ENCODE assay signal across 15 mouse cellular contexts in the genomic region with DNA sequence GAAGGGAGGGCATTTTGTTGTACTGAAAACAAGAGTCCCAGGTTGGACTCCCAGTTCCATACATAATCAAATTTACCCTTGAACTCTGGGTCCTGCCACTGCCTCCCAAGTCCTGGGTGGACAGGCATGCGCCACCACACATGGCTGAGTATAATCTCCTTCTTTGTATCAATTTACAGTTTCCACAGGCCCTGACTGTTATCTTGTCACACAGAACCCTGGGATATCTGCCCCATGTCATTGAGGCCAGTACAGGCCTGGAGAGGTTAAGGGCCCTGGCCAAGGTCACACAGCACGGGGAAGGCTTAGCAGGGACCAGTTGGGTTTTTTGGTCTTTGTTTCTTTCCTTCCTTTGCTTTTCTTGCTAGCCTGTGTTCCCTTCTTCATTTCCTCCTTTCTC. TPM values are rescaled to one million over a fixed set of nuclear protein-coding genes. Genes with fewer than 3 reads are reported as not detected.
"Had no signal": no experiment of that assay in that cellular context is flagged by ENCODE, and none has a peak within 500 bp of the region (broad histone marks: within the 10 kb centered on the region; RNA-seq: fewer than 3 reads in every experiment).

No protein-coding gene starts in this region.

- H3K9ac ChIP-seq: limb, embryonic 12.5 days; lung, embryonic 15.5 days; midbrain, embryonic 13.5 days had no signal

- H3K4me2 ChIP-seq: limb, embryonic 12.5 days; lung, embryonic 15.5 days; midbrain, embryonic 13.5 days had no signal

- H3K9me3 ChIP-seq: limb, embryonic 12.5 days; lung, embryonic 15.5 days; midbrain, embryonic 13.5 days had no signal

- H3K4me3 ChIP-seq: limb, embryonic 12.5 days; lung, embryonic 15.5 days; midbrain, embryonic 13.5 days had no signal

- DNase-seq: kidney, adult 11 months; kidney, postnatal 25 days; layer of hippocampus, postnatal 36 days; lung, postnatal 14 days; right cerebral cortex, adult 18-20 months; right cerebral cortex, postnatal 25 days; thymus, adult 2 months; thymus, postnatal 25 days had no signal

- H3K27ac ChIP-seq: limb, embryonic 12.5 days; lung, embryonic 15.5 days; macrophage; midbrain, embryonic 13.5 days; stomach, postnatal 0 days had no signal

- ATAC-seq: inflammation-experienced regulatory T-cells, adult 6 months; midbrain, embryonic 13.5 days had no signal

- H3K27me3 ChIP-seq: limb, embryonic 12.5 days; lung, embryonic 15.5 days; midbrain, embryonic 13.5 days had no signal

RNA-seq across cellular contexts. Expression of a gene that starts 8.8 kb away (rescaled TPM):
- polyA plus RNA-seq: macrophage had no signal

RNA-seq across cellular contexts. Expression of a gene that starts 19.5 kb away (rescaled TPM):
- polyA plus RNA-seq: limb, embryonic 12.5 days had no signal

RNA-seq across cellular contexts. Expression of a gene that starts 28.8 kb away (rescaled TPM):
- total RNA-seq: liver, adult 2 months had no signal
- polyA plus RNA-seq: liver, adult 2 months had no signal
